Mouse (Mus musculus): ENCODE measurements at regions not wholly inside any gene's neighbourhood (a gene's known extent, or its start where the extent isn't known, plus 50 kb on each side); places are given as distances from the start of the nearest gene placed in this dataset.
"Not testable (repeated sequence)": the region's sequence is repeated elsewhere in the genome, so short reads cannot be mapped to it uniquely, and the experiment has no call there.

GRCm38 (mm10) chr1:103986867-103987266 lies 781.5 kb upstream of the Cdh20 start:
- peak in 1 of 2 experiments; percentile 21 for DNase-seq (ENCODE audit: low spot score in 2 of 2)

- DNase-seq (ENCODE audit: low spot score in 2 of 2), result not testable (repeated sequence)
Observed at GRCm38 (mm10) chr1:104002906-104003305, 765.4 kb upstream of the Cdh20 start.

DNA sequence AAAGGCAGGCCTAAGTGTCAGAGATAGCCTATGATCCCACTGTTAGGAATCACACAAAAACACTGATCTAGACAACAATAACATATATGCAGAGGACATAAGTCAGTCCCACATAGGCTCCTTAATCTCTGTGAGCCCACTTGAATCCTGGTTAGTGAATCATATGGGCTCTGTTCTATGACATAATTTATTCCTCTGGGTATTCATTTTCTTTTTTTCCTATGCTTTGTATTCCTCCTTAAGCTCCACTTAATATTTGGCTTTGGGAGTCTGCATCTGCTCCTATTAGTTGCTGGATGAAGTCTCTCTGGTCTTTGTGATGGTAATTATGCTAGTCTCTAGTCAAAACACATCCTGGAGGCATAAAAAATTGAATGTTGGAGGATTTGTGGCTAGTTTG lies 738.7 kb upstream of the Cdh20 start:
- DNase-seq (ENCODE audit: low spot score in 2 of 2), result no peak

DNA sequence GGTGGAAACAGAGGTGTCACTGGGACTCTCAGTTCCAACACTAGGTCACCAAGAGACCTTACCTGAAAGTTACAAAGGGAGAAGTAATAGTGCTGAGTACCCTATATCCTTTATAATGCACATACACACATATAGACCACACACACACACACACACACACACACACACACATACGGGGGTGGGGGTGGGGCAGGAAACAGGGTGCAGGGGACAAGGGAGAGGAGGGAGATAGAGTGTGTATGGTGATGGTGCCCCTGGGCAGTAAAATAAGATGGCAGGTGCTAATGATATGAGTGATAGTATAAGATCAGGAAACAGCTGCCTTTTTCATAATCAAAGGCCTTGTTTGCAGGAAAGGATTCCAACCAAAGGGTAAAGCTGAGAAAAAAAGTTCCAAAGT lies 719.9 kb upstream of the Cdh20 start:
- no peak for DNase-seq (ENCODE audit: low spot score in 2 of 2)

DNA sequence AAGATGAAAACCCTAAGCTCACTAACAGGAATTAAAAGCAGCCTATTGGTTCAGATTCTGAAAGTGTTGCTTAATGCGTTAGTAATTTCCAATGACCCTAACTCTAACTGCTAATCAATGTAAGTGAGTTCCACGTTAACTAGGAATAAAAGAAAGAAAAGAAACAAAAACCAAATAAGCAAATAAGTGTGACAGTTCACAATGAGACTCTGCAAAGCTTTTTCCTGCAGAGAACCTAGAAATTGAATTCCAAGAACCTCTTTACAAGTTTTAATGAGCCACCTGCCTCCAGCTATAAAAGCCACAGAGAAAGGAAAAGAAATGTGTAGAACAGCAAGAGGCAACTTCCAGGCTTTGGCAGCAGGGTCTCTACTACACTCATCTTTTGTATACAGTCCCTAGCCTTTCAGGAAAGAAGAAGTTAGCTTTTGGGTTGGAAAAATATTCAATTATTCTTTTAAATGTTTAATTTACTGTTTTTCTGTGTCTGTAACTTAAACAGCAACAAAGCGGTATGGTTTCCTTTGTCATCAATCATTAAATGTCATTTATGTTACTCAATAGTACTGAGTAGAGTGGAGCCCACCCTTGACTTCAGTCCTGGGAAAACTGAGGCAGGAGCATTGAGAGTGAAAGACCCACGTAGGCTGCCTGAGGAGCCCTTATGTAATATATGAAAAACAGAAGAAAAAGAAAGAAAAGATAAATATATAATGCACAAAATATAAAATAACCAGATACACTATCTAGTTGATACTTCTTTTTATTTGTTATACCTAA lies 719.0 kb upstream of the Cdh20 start:
- DNase-seq (ENCODE audit: low spot score in 2 of 2), result no peak

Measured in layer of hippocampus, postnatal 10 days (tissue).